Mouse (Mus musculus): ENCODE results near the gene Greb1.

DNA sequence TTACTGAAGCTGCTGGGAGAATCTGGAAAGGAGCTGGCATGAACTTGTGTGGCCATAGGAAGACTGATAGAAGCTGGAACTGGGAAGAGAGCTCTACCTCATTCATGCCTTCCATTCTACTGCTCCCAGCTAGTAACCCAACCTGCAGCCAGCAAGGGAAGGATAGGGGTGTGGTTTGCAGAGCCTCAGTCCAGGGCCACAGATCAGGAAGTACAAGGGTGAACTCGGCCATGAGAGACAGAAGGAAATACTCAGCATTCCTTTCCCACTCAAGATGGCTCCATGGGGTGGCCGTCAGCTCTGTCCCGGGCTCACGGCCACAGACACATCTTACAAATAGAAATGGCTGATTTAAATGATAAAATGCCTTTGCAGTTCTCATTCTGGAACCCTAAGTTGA is 30.4 kb upstream of the Greb1 start:
- TF ChIP-seq CTCF (IDR thresholded peaks at IDR 0.05; ENCODE audit: insufficient read depth, low read depth, low read length) (no peak), POLR2A (IDR thresholded peaks at IDR 0.05; ENCODE audit: insufficient read depth, low read depth, low read length) (no peak)
